Mouse (Mus musculus) MN1 (cell line): ENCODE results near the gene Gm45194.

Source experiments
- DNase-seq: peaks from one replicate; pipeline ENCODE4 v3.0.0-alpha.2; 2016; ENCODE audit warnings: low spot score

The Gm45194 gene

GRCm38 (mm10) chrX:111891089-111891488, at the start of gene Gm45194:
Gm45194 (plus strand) TSS chrX:111891389.
- no peak for DNase-seq

GRCm38 (mm10) chrX:111855878-111856277, 35.3 kb upstream of the Gm45194 start:
- no peak for DNase-seq

GRCm38 (mm10) chrX:111881251-111881650, 9.9 kb upstream of the Gm45194 start:
- DNase-seq = peak; percentile 7

- no peak for DNase-seq
Observed at GRCm38 (mm10) chrX:111894321-111895050, 3.3 kb downstream of the Gm45194 start.

GRCm38 (mm10) chrX:111895084-111895779, 4.0 kb downstream of the Gm45194 start:
- DNase-seq = no peak

- DNase-seq = no peak
Observed at GRCm38 (mm10) chrX:111917422-111917821, 26.2 kb downstream of the Gm45194 start.

GRCm38 (mm10) chrX:111960909-111961308, 69.7 kb downstream of the Gm45194 start:
- DNase-seq = no peak

GRCm38 (mm10) chrX:111999661-112000060, 108.5 kb downstream of the Gm45194 start:
- no peak for DNase-seq

- DNase-seq = no peak
Observed at GRCm38 (mm10) chrX:112010707-112011106, 119.5 kb downstream of the Gm45194 start, which contains the start of gene Tex16. Tex16 (plus strand) TSS chrX:112011007.

- no peak for DNase-seq
Observed at GRCm38 (mm10) chrX:112238749-112239148, 347.6 kb downstream of the Gm45194 start, which contains the start of gene 4933403O08Rik. 4933403O08Rik (plus strand) TSS chrX:112239049.

- DNase-seq = no peak
Observed at GRCm38 (mm10) chrX:112242916-112243315, 351.7 kb downstream of the Gm45194 start.

- DNase-seq = no peak
Observed at GRCm38 (mm10) chrX:112255513-112255912, 364.3 kb downstream of the Gm45194 start.

GRCm38 (mm10) chrX:112273550-112273949, 382.4 kb downstream of the Gm45194 start:
- peak; percentile 6 for DNase-seq
